Mouse (Mus musculus): ENCODE data around the gene Hc. TPM values are rescaled to one million over a fixed set of nuclear protein-coding genes. Genes with fewer than 3 reads are reported as not detected.

The Hc gene
- polyA plus RNA-seq, 1 experiment from 2014 or later = 0.17 TPM

DNA sequence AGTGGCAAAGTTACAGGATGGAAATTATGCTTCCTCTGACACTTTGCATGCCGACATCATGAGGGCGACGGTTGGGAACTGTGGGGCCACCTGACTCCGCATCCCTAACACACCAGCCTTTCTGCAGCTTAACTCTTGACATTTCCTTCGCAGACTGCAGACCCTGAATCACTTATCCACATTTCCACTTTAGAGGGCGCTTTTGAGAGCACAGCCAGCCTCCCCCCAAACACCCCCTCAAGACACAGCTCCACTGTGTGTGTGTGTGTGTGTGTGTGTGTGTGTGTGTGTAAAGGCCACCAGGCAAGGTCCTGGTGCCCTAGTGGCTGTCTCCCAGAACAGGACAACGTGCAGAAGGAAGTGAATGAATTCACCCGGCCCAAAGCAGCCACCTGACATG lies 95.4 kb downstream of the Hc start:
- Histone ChIP-seq H3K4me2 (no peak overlapping the region), H3K4me3 (ENCODE audit: low read depth, low read length) (no peak overlapping the region), H3K36me3 (ENCODE audit: control insufficient read depth, insufficient read depth, low read length) (no peaks in the 10 kb centered on the region), H3K4me1 (ENCODE audit: control insufficient read depth, insufficient read depth, low read length) (peaks cover 7% of the 10 kb centered on the region; the same call in 1 of the 2 replicates), H3K9me3 (replicated peaks; ENCODE audit: control insufficient read depth, low read length) (no peaks in the 10 kb centered on the region), H3K27ac (ENCODE audit: low read depth, low read length) (no peak overlapping the region), H3K27me3 (ENCODE audit: control insufficient read depth, insufficient read depth, low read length) (no peaks in the 10 kb centered on the region), H3K9ac (ENCODE audit: low read depth, low read length) (0 out of 2 replicates have a peak overlapping the region, but pooled peaks have one; percentile 10)
- ATAC-seq (replicated peaks; ENCODE audit: insufficient number of reproducible peaks, low FRiP score, low TSS enrichment) = no peak
- 66% methylated on average over 8 of the region's 8 CpGs for WGBS (ENCODE audit: insufficient replicate concordance)

DNA sequence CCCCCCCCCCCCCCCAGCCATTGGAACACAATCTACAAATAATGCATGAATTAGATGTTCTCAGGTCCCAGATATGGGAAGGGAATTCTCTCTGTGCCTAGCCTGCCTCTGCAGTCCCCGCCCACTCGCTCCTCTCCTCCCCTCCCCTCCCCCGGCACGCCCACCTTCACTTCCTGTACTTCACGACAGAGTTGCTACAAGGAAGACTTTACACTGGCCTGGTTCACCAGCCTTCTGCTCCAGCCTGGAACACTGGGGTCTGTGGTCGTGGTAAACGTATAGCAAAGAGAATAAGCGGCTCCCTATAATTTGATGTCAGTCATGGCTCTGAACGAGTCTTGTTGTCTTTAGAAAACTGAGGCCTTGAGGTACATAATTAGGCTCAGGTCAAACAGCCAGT lies 95.9 kb downstream of the Hc start:
- no peaks in the 10 kb centered on the region for H3K36me3 ChIP-seq (ENCODE audit: control insufficient read depth, insufficient read depth, low read length)
- no peak overlapping the region for H3K9ac ChIP-seq (ENCODE audit: low read depth, low read length)
- ATAC-seq (replicated peaks; ENCODE audit: insufficient number of reproducible peaks, low FRiP score, low TSS enrichment) = no peak
- H3K27me3 ChIP-seq (ENCODE audit: control insufficient read depth, insufficient read depth, low read length) = no peaks in the 10 kb centered on the region
- H3K4me1 ChIP-seq (ENCODE audit: control insufficient read depth, insufficient read depth, low read length) = peaks cover 7% of the 10 kb centered on the region; the same call in 1 of the 2 replicates
- H3K4me2 ChIP-seq = peak overlapping the region; percentile 27
- no peaks in the 10 kb centered on the region for H3K9me3 ChIP-seq (replicated peaks; ENCODE audit: control insufficient read depth, low read length)
- H3K27ac ChIP-seq (ENCODE audit: low read depth, low read length) = no peak overlapping the region
- WGBS (ENCODE audit: insufficient replicate concordance) = 33% methylated on average over 9 of the region's 9 CpGs
- H3K4me3 ChIP-seq (ENCODE audit: low read depth, low read length) = no peak overlapping the region

DNA sequence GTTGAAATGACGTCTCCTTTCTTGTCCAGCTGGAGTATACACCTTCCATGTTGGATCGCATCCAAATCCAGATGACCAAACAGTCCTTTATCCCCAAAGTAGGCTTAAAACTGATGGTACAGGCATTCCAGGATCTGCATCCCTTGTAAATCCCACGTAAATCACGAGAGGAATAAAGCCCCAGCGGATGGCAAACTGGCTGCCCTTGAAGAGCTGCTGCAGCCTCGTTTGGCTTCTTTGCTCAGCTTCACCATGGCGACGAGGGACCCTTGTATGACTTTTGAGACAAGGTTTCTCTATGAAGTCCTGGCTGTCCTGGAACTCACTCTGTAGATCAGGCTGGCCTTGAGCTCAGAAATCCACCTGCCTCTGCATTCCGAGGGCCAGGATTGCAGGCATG lies 96.6 kb downstream of the Hc start:
- no peak overlapping the region for H3K4me3 ChIP-seq (ENCODE audit: low read depth, low read length)
- no peak overlapping the region for H3K9ac ChIP-seq (ENCODE audit: low read depth, low read length)
- H3K4me2 ChIP-seq = no peak overlapping the region
- WGBS (ENCODE audit: insufficient replicate concordance) = 80% methylated on average over 9 of the region's 9 CpGs
- H3K27ac ChIP-seq (ENCODE audit: low read depth, low read length) = no peak overlapping the region
- no peak for ATAC-seq (replicated peaks; ENCODE audit: insufficient number of reproducible peaks, low FRiP score, low TSS enrichment)
- peaks cover 7% of the 10 kb centered on the region; the same call in 1 of the 2 replicates for H3K4me1 ChIP-seq (ENCODE audit: control insufficient read depth, insufficient read depth, low read length)
- no peaks in the 10 kb centered on the region for H3K36me3 ChIP-seq (ENCODE audit: control insufficient read depth, insufficient read depth, low read length)
- H3K27me3 ChIP-seq (ENCODE audit: control insufficient read depth, insufficient read depth, low read length) = no peaks in the 10 kb centered on the region
- H3K9me3 ChIP-seq (replicated peaks; ENCODE audit: control insufficient read depth, low read length) = no peaks in the 10 kb centered on the region

DNA sequence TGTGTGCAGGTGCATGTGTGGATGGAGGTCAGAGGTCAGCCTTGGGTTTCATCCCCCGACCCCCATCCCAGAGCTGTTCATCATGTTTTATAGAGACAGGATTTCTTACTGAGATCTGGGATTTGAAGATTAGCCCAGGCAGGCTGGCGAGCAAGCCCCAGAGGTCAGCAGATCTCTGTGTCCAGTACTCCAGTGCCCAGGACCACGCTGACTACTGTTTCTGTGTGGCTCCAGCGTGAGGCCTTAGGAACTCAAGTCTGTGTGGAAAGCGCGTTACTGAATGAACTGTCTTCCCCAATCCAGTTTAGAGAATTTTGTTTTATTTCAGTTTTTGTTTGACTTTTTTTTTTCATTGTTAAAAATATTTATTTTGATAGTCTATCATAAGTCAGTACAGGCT lies 97.0 kb downstream of the Hc start:
- Histone ChIP-seq H3K4me2 (no peak overlapping the region), H3K4me1 (ENCODE audit: control insufficient read depth, insufficient read depth, low read length) (peaks cover 7% of the 10 kb centered on the region; the same call in 1 of the 2 replicates), H3K27me3 (ENCODE audit: control insufficient read depth, insufficient read depth, low read length) (no peaks in the 10 kb centered on the region), H3K9ac (ENCODE audit: low read depth, low read length) (no peak overlapping the region), H3K9me3 (replicated peaks; ENCODE audit: control insufficient read depth, low read length) (no peaks in the 10 kb centered on the region), H3K36me3 (ENCODE audit: control insufficient read depth, insufficient read depth, low read length) (no peaks in the 10 kb centered on the region), H3K27ac (ENCODE audit: low read depth, low read length) (no peak overlapping the region), H3K4me3 (ENCODE audit: low read depth, low read length) (no peak overlapping the region)
- WGBS (ENCODE audit: insufficient replicate concordance) = 91% methylated on average over 6 of the region's 6 CpGs
- ATAC-seq (replicated peaks; ENCODE audit: insufficient number of reproducible peaks, low FRiP score, low TSS enrichment) = no peak

DNA sequence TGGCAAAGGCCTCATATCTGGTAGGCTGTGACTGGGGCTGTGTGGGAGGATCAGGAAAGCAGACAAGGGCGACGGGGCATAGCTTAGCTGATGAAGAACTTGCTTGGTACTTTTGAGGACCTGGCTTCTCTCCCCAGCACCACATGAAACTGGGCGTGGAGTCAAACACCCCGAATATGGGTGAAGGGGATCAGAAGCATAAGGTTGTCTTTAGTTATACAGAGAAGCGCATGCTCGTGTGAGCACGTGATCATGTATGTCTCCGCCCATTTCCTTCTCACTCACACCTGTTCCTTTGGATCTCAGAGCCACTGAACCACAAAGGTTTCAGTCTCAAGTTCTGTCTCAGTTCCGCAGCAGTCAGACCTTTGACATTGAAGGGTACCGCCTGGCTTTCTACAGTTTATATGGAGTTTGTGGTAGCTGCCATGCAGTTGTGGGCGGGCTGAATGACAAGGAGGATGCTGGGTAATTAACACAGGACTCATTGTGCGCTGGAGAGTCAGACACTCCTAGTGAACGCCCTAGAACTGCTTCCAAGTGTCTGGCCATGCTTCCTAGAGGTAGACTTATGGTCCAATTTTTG lies 97.8 kb downstream of the Hc start:
- no peaks in the 10 kb centered on the region for H3K27me3 ChIP-seq (ENCODE audit: control insufficient read depth, insufficient read depth, low read length)
- H3K27ac ChIP-seq (ENCODE audit: low read depth, low read length) = no peak overlapping the region
- H3K9ac ChIP-seq (ENCODE audit: low read depth, low read length) = no peak overlapping the region
- no peaks in the 10 kb centered on the region for H3K9me3 ChIP-seq (replicated peaks; ENCODE audit: control insufficient read depth, low read length)
- no peak for ATAC-seq (replicated peaks; ENCODE audit: insufficient number of reproducible peaks, low FRiP score, low TSS enrichment)
- H3K4me3 ChIP-seq (ENCODE audit: low read depth, low read length) = no peak overlapping the region
- peaks cover 7% of the 10 kb centered on the region; the same call in 1 of the 2 replicates for H3K4me1 ChIP-seq (ENCODE audit: control insufficient read depth, insufficient read depth, low read length)
- H3K4me2 ChIP-seq = no peak overlapping the region
- no peaks in the 10 kb centered on the region for H3K36me3 ChIP-seq (ENCODE audit: control insufficient read depth, insufficient read depth, low read length)
- WGBS (ENCODE audit: insufficient replicate concordance) = 72% methylated on average over 13 of the region's 13 CpGs

DNA sequence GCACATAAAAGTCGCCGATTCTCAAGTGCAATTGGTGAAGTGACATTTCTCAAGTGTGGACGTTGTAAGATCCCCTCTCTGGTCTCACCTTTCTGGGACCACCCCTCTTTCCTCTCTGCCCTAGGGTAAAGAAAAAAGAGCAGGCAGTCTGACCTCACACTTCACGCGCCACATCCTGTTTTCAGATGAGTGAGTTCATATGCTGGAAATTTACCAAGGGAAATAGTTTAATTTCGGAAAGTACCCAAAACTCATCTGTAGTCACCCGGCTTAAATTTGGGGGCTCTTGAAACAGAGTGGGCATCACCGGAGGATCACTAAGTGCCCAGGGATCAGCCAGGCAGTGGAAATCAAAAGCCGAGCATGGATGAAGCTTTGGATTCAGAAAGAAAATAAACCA lies 98.3 kb downstream of the Hc start:
- Histone ChIP-seq H3K9me3 (replicated peaks; ENCODE audit: control insufficient read depth, low read length) (no peaks in the 10 kb centered on the region), H3K4me3 (ENCODE audit: low read depth, low read length) (no peak overlapping the region), H3K4me1 (ENCODE audit: control insufficient read depth, insufficient read depth, low read length) (peaks cover 7% of the 10 kb centered on the region; the same call in 1 of the 2 replicates), H3K27ac (ENCODE audit: low read depth, low read length) (no peak overlapping the region), H3K27me3 (ENCODE audit: control insufficient read depth, insufficient read depth, low read length) (no peaks in the 10 kb centered on the region), H3K36me3 (ENCODE audit: control insufficient read depth, insufficient read depth, low read length) (no peaks in the 10 kb centered on the region), H3K4me2 (no peak overlapping the region), H3K9ac (ENCODE audit: low read depth, low read length) (no peak overlapping the region)
- no peak for ATAC-seq (replicated peaks; ENCODE audit: insufficient number of reproducible peaks, low FRiP score, low TSS enrichment)
- WGBS (ENCODE audit: insufficient replicate concordance) = 76% methylated on average over 9 of the region's 9 CpGs

DNA sequence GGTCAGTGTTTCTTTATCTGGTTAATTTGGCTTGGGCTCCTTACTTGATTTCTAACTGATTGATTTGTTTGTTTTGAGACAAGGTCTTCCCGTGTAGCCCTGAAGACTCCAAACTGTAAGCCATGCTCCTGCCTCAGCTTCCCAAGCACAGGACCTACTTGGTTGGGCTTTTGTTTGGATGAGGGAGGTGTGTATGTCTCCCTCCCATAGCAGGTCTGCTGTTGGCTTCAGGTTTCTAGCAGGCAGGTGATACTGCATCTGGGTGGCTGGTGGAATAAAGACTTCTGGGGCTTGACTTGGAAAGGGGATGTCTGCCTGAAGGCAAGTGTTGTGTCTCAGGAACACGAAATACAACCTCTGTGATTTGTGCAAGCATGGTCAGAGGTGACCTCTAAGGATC lies 99.0 kb downstream of the Hc start:
- Histone ChIP-seq H3K36me3 (ENCODE audit: control insufficient read depth, insufficient read depth, low read length) (no peaks in the 10 kb centered on the region), H3K27me3 (ENCODE audit: control insufficient read depth, insufficient read depth, low read length) (no peaks in the 10 kb centered on the region), H3K4me3 (ENCODE audit: low read depth, low read length) (no peak overlapping the region), H3K4me2 (no peak overlapping the region), H3K4me1 (ENCODE audit: control insufficient read depth, insufficient read depth, low read length) (peaks cover 7% of the 10 kb centered on the region; the same call in 1 of the 2 replicates), H3K27ac (ENCODE audit: low read depth, low read length) (no peak overlapping the region), H3K9me3 (replicated peaks; ENCODE audit: control insufficient read depth, low read length) (no peaks in the 10 kb centered on the region), H3K9ac (ENCODE audit: low read depth, low read length) (no peak overlapping the region)
- 65% methylated on average over 2 of the region's 2 CpGs for WGBS (ENCODE audit: insufficient replicate concordance)
- no peak for ATAC-seq (replicated peaks; ENCODE audit: insufficient number of reproducible peaks, low FRiP score, low TSS enrichment)

DNA sequence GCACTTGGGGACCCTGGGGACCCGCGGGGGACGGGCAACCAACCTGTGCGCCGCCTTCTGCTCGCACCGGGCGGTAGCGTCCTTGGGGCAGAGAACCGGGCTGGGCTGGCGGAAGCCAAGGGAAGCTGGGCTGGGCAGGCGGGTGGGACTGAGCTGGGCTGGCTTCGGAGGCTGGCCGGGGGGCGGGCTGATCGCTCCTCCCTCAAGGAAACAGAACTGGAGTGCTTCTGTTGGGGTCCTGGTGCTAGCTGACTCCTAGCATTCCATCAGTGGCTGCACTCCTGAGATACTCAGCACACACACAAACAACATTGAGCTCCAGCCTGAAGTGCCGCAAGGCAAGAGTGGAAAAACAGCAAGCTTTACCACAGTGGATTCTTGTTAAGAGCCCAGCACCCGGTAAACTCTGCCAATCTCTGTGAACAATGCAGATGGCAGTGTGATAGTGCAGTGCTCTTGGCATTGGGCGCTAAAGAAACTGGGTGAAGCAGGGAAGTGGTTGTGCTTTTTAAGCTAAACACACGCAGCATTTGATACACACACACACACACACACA lies 99.7 kb downstream of the Hc start, which contains the start of gene Traf1:
TSS of gene Traf1 (minus strand) at position 292 of the 556 bp plus-strand sequence.
- no peaks in the 10 kb centered on the region for H3K9me3 ChIP-seq (replicated peaks; ENCODE audit: control insufficient read depth, low read length)
- peaks cover 7% of the 10 kb centered on the region; the same call in 1 of the 2 replicates for H3K4me1 ChIP-seq (ENCODE audit: control insufficient read depth, insufficient read depth, low read length)
- H3K4me3 ChIP-seq (ENCODE audit: low read depth, low read length) = peak within 1 kb of the TSS; percentile 27
- no peaks in the 10 kb centered on the region for H3K27me3 ChIP-seq (ENCODE audit: control insufficient read depth, insufficient read depth, low read length)
- no peaks in the 10 kb centered on the region for H3K36me3 ChIP-seq (ENCODE audit: control insufficient read depth, insufficient read depth, low read length)
- H3K27ac ChIP-seq (ENCODE audit: low read depth, low read length) = no peak within 1 kb of the TSS
- WGBS (ENCODE audit: insufficient replicate concordance) = 10% methylated on average over 20 of the region's 20 CpGs
- peak within 1 kb of the TSS; percentile 47; the same call in 1 of the 2 replicates for H3K9ac ChIP-seq (ENCODE audit: low read depth, low read length)
- H3K4me2 ChIP-seq = peak within 1 kb of the TSS; percentile 57
- ATAC-seq (replicated peaks; ENCODE audit: insufficient number of reproducible peaks, low FRiP score, low TSS enrichment) = peak; percentile 63; the same call in 1 of the 2 replicates

DNA sequence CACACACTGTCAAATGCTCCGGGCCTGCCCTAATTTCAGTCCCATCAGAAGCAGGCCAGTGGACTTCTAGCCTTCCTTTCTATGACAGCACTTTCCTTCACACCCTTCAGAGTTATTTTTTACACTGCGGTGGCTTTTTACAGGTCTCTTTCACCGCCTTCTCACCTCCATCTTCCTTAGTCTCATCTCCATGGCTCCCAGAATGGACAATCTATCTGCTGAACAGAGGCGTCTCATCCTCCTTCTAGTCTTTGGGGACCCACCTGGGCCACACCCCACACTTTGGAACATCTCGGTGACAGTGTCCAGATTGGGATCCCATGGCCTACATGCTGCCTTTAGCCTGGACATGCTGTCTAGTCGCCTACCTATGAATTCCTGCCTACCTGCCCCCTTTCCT lies 100.3 kb downstream of the Hc start:
- Histone ChIP-seq H3K4me3 (ENCODE audit: low read depth, low read length) (peak overlapping the region; percentile 27), H3K4me1 (ENCODE audit: control insufficient read depth, insufficient read depth, low read length) (peaks cover 7% of the 10 kb centered on the region; the same call in 1 of the 2 replicates), H3K9me3 (replicated peaks; ENCODE audit: control insufficient read depth, low read length) (no peaks in the 10 kb centered on the region), H3K36me3 (ENCODE audit: control insufficient read depth, insufficient read depth, low read length) (no peaks in the 10 kb centered on the region), H3K9ac (ENCODE audit: low read depth, low read length) (no peak overlapping the region), H3K27ac (ENCODE audit: low read depth, low read length) (no peak overlapping the region), H3K27me3 (ENCODE audit: control insufficient read depth, insufficient read depth, low read length) (no peaks in the 10 kb centered on the region), H3K4me2 (peak overlapping the region; percentile 57)
- ATAC-seq (replicated peaks; ENCODE audit: insufficient number of reproducible peaks, low FRiP score, low TSS enrichment) = no peak
- 58% methylated on average over 6 of the region's 6 CpGs for WGBS (ENCODE audit: insufficient replicate concordance)

All from heart, embryonic 11.5 days (tissue).